Mouse (Mus musculus) liver, postnatal 0 days (tissue): ENCODE measurements around the gene Gm10563. TPM values are rescaled to one million over a fixed set of nuclear protein-coding genes. Genes with fewer than 3 reads are reported as not detected.

Experiments used
- ATAC-seq: fragments of 200-750 bp; cut with Nextera tagmentation; 2 replicates; pipeline ENCODE4 v1.8.0; 2017; ENCODE audit warnings: mild to moderate bottlenecking, moderate library complexity
- DNase-seq: peaks from one replicate; pipeline ENCODE4 v3.0.0-alpha.2; 2016
- H3K27ac ChIP-seq: fragments of 300-500 bp; sonication (generic); 2 replicates; pipeline ENCODE4 v1.5.1; 2014; ENCODE audit warnings: antibody characterized with exemption, moderate library complexity, mild to moderate bottlenecking, low read depth
- H3K27me3 ChIP-seq: fragments of 300-500 bp; sonication (generic); 2 replicates; pipeline ENCODE4 v1.6.1; 2014; ENCODE audit warnings: low read length, control low read depth, mixed read lengths; ENCODE audit not compliant: insufficient read depth
- H3K36me3 ChIP-seq: fragments of 300-500 bp; sonication (generic); replicated peaks from 2 replicates; pipeline ENCODE4 v1.6.1; 2014; ENCODE audit warnings: mild to moderate bottlenecking, control low read depth, low read length, moderate library complexity, mixed read lengths; ENCODE audit not compliant: insufficient read depth
- H3K4me1 ChIP-seq: fragments of 300-500 bp; sonication (generic); 2 replicates; pipeline ENCODE4 v1.6.1; 2014; ENCODE audit warnings: antibody characterized with exemption, mild to moderate bottlenecking, control low read depth; ENCODE audit not compliant: insufficient read depth
- H3K4me2 ChIP-seq: fragments of 300-500 bp; sonication (generic); 2 replicates; pipeline ENCODE4 v1.6.1; 2014; ENCODE audit warnings: low read depth, mild to moderate bottlenecking, low read length, moderate library complexity, mixed read lengths
- H3K4me3 ChIP-seq: fragments of 300-500 bp; sonication (generic); 2 replicates; pipeline ENCODE4 v1.5.1; 2014; ENCODE audit warnings: low read depth, low read length
- H3K9ac ChIP-seq: fragments of 300-500 bp; sonication (generic); replicated peaks from 2 replicates; pipeline ENCODE4 v1.6.1; 2014; ENCODE audit warnings: mild to moderate bottlenecking, moderate library complexity
- H3K9me3 ChIP-seq: fragments of 300-500 bp; sonication (generic); 2 replicates; pipeline ENCODE4 v1.6.1; 2016; ENCODE audit warnings: mild to moderate bottlenecking, control low read depth, low read length, mixed read lengths
- CTCF ChIP-seq: sonication (generic); IDR thresholded peaks from 2 replicates; pipeline ENCODE4 v1.5.1; 2016; ENCODE audit warnings: antibody characterized with exemption, low read depth
- EP300 ChIP-seq: IDR thresholded peaks from 2 replicates; pipeline ENCODE4 v1.6.1; 2016; ENCODE audit warnings: antibody characterized with exemption, low read depth, mild to moderate bottlenecking
- WGBS: fragments of 180-500 bp; shearing (Covaris S2); extraction: QIAGEN DNeasy Blood & Tissue Kit; methylation state at CpG from one replicate; pipeline ENCODE4 v1.1.7; 2014; ENCODE audit not compliant: insufficient replicate concordance; 5-methylcytosine and 5-hydroxymethylcytosine counted together
- polyA plus RNA-seq: library from polyadenylated mRNA; unstranded; fragments of >200 nt; fragmentation: Nextera tagmentation; extraction: Ambion mirVana; gene quantifications from 2 replicates; pipeline ENCODE4 v1.2.1, GENCODE M21; 2015

Gm10563 gene
- polyA plus RNA-seq, 1 experiment from 2014 or later: not detected

GRCm38 (mm10) chr4:155589356-155589755, 55.9 kb downstream of the Gm10563 start:
- Histone ChIP-seq H3K4me2 (no peak overlapping the region), H3K4me3 (no peak overlapping the region), H3K27me3 (no peaks in the 10 kb centered on the region), H3K4me1 (no peaks in the 10 kb centered on the region), H3K9me3 (no peaks in the 10 kb centered on the region), H3K9ac (no peak overlapping the region), H3K36me3 (peaks cover 57% of the 10 kb centered on the region), H3K27ac (no peak overlapping the region)
- no peak for DNase-seq
- TF ChIP-seq EP300: no peak
- TF ChIP-seq CTCF: no peak
- ATAC-seq: no peak
- WGBS: 75% methylated on average over 5 of the region's 5 CpGs

- 83% methylated on average over 6 of the region's 6 CpGs for WGBS
- TF ChIP-seq EP300: no peak
- no peak overlapping the region for H3K4me3 ChIP-seq
- H3K9me3 ChIP-seq: no peaks in the 10 kb centered on the region
- DNase-seq (no peak), ATAC-seq (no peak)
- H3K4me1 ChIP-seq: peaks cover 14% of the 10 kb centered on the region; the same call in 1 of the 2 replicates
- H3K27me3 ChIP-seq: no peaks in the 10 kb centered on the region
- H3K27ac ChIP-seq: no peak overlapping the region
- H3K4me2 ChIP-seq: no peak overlapping the region
- H3K9ac ChIP-seq: no peak overlapping the region
- H3K36me3 ChIP-seq: peaks cover 76% of the 10 kb centered on the region
These were observed 62.8 kb downstream of the Gm10563 start for GRCm38 (mm10) chr4:155582279-155582905.

GRCm38 (mm10) chr4:155580420-155580819, 64.8 kb downstream of the Gm10563 start:
- Histone ChIP-seq H3K4me3 (no peak overlapping the region), H3K9ac (no peak overlapping the region), H3K4me1 (peaks cover 17% of the 10 kb centered on the region; the same call in 1 of the 2 replicates), H3K27ac (no peak overlapping the region), H3K27me3 (no peaks in the 10 kb centered on the region), H3K36me3 (peaks cover 72% of the 10 kb centered on the region), H3K9me3 (no peaks in the 10 kb centered on the region), H3K4me2 (no peak overlapping the region)
- DNase-seq (peak; percentile 58), ATAC-seq (no peak)
- TF ChIP-seq CTCF (peak; percentile 85), EP300 (no peak)
- WGBS: 50% methylated on average over 1 of the region's 1 CpGs

- peak overlapping the region; percentile 66 for H3K27ac ChIP-seq
- H3K27me3 ChIP-seq: no peaks in the 10 kb centered on the region
- peaks cover 53% of the 10 kb centered on the region for H3K36me3 ChIP-seq
- H3K4me1 ChIP-seq: peaks cover 22% of the 10 kb centered on the region; the same call in 1 of the 2 replicates
- ATAC-seq: peak; percentile 64
- 73% methylated on average over 7 of the region's 7 CpGs for WGBS
- H3K9me3 ChIP-seq: no peaks in the 10 kb centered on the region
- DNase-seq: no peak
- no peak for TF ChIP-seq EP300
- no peak for TF ChIP-seq CTCF
- no peak overlapping the region for H3K4me3 ChIP-seq
- no peak overlapping the region for H3K4me2 ChIP-seq
- H3K9ac ChIP-seq: peak overlapping the region; percentile 16; the same call in 1 of the 2 replicates
These were observed 66.7 kb downstream of the Gm10563 start for GRCm38 (mm10) chr4:155578336-155579125.

GRCm38 (mm10) chr4:155577741-155578140, 67.5 kb downstream of the Gm10563 start:
- DNase-seq (no peak), ATAC-seq (peak; percentile 44)
- H3K27me3 ChIP-seq: no peaks in the 10 kb centered on the region
- no peak for TF ChIP-seq EP300
- H3K9ac ChIP-seq: peak overlapping the region; percentile 16; the same call in 1 of the 2 replicates
- no peak overlapping the region for H3K4me2 ChIP-seq
- peaks cover 47% of the 10 kb centered on the region for H3K36me3 ChIP-seq
- peaks cover 23% of the 10 kb centered on the region; the same call in 1 of the 2 replicates for H3K4me1 ChIP-seq
- no peaks in the 10 kb centered on the region for H3K9me3 ChIP-seq
- no peak overlapping the region for H3K4me3 ChIP-seq
- H3K27ac ChIP-seq: peak overlapping the region; percentile 66
- 53% methylated on average over 5 of the region's 5 CpGs for WGBS

- no peak overlapping the region for H3K4me2 ChIP-seq
- H3K9me3 ChIP-seq: no peaks in the 10 kb centered on the region
- WGBS: 81% methylated on average over 9 of the region's 9 CpGs
- DNase-seq: no peak
- peak overlapping the region; percentile 55; the same call in 1 of the 2 replicates for H3K27ac ChIP-seq
- TF ChIP-seq CTCF (no peak), EP300 (no peak)
- H3K4me3 ChIP-seq: no peak overlapping the region
- peaks cover 42% of the 10 kb centered on the region for H3K36me3 ChIP-seq
- H3K27me3 ChIP-seq: no peaks in the 10 kb centered on the region
- no peak overlapping the region for H3K9ac ChIP-seq
- ATAC-seq: no peak
- H3K4me1 ChIP-seq: peaks cover 24% of the 10 kb centered on the region
These were observed 68.1 kb downstream of the Gm10563 start for GRCm38 (mm10) chr4:155577132-155577531.
